Mouse (Mus musculus) E14TG2a.4 (cell line): ENCODE measurements around the gene Tle4.

Source experiments
- CTCF ChIP-seq: conservative IDR thresholded peaks from 2 replicates; pipeline ENCODE4 v1.5.1; 2014; ENCODE audit warnings: low read length
- NANOG ChIP-seq: IDR thresholded peaks from 2 replicates; pipeline ENCODE4 v1.6.1; 2014; ENCODE audit warnings: borderline replicate concordance, low read length, mixed read lengths
- POU5F1 ChIP-seq: IDR thresholded peaks from 2 replicates; pipeline ENCODE4 v1.6.1; 2014; ENCODE audit warnings: low read length, borderline replicate concordance

GRCm38 (mm10) chr19:14568879-14569278 is 29.0 kb downstream of the Tle4 start:
- TF ChIP-seq CTCF, result no peak
- no peak for TF ChIP-seq POU5F1
- no peak for TF ChIP-seq NANOG
